Mouse (Mus musculus): ENCODE results near the gene 1810062G17Rik.

DNA sequence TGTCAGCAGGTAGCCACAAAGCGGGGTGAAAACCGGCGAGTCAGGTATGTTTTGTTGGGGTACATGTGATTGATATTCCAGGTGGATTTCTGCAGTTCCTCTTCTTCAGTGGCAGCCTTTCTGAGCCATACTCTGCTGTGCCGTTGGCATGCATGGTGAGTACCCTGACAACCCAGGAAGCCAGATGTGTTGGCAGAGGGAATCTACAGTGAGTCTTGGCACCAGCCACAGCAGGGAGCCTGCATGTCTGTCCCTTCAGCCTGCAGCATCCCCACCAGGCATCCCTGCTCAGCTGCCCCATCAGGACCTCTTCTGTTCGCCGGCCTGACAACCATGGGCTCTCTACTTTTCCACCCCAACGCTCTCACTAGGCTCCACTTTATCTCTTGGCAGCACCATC is 25.8 kb downstream of the 1810062G17Rik start:
- no peak for TF ChIP-seq CHD2 (IDR thresholded peaks at IDR 0.05; ENCODE audit: low read depth, low read length)
- TF ChIP-seq HCFC1 (IDR thresholded peaks at IDR 0.05; ENCODE audit: borderline replicate concordance, insufficient read depth, low read length), result no peak
- TF ChIP-seq ZNF384 (IDR thresholded peaks at IDR 0.05; ENCODE audit: low read depth, low read length), result no peak
